Mouse (Mus musculus) liver, embryonic 11.5 days (tissue): ENCODE measurements at regions not wholly inside any gene's neighbourhood (a gene's known extent, or its start where the extent isn't known, plus 50 kb on each side); places are given as distances from the start of the nearest gene placed in this dataset.

Experiments
- ATAC-seq: fragments of 200-750 bp; cut with Nextera tagmentation; replicated peaks from 2 replicates; pipeline ENCODE4 v1.8.0; 2017; ENCODE audit warnings: moderate number of reproducible peaks, mild to moderate bottlenecking, moderate TSS enrichment, moderate library complexity; ENCODE audit not compliant: low FRiP score
- DNase-seq: peaks from one replicate; pipeline ENCODE4 v3.0.0-alpha.2; 2017; ENCODE audit warnings: low spot score
- H3K27ac ChIP-seq: fragments of 300-500 bp; sonication (generic); 2 replicates; pipeline ENCODE4 v1.5.1; 2014; ENCODE audit warnings: mild to moderate bottlenecking, low read depth, low read length, control low read depth
- H3K27me3 ChIP-seq: fragments of 300-500 bp; sonication (generic); replicated peaks from 2 replicates; pipeline ENCODE4 v1.6.1; 2014; ENCODE audit warnings: low read length, mixed read lengths; ENCODE audit not compliant: control insufficient read depth, insufficient read depth
- H3K36me3 ChIP-seq: fragments of 300-500 bp; sonication (generic); 2 replicates; pipeline ENCODE4 v1.6.1; 2014; ENCODE audit warnings: mild to moderate bottlenecking, low read length, moderate library complexity, mixed read lengths; ENCODE audit not compliant: control insufficient read depth, insufficient read depth
- H3K4me1 ChIP-seq: fragments of 300-500 bp; sonication (generic); replicated peaks from 2 replicates; pipeline ENCODE4 v1.6.1; 2014; ENCODE audit warnings: low read length, mixed read lengths; ENCODE audit not compliant: control insufficient read depth, insufficient read depth
- H3K4me2 ChIP-seq: fragments of 300-500 bp; sonication (generic); 2 replicates; pipeline ENCODE4 v1.6.1; 2014; ENCODE audit warnings: mild to moderate bottlenecking, control low read depth, moderate library complexity
- H3K4me3 ChIP-seq: fragments of 300-500 bp; sonication (generic); 2 replicates; pipeline ENCODE4 v1.5.1; 2014; ENCODE audit warnings: low read depth, low read length, control low read depth
- H3K9ac ChIP-seq: fragments of 300-500 bp; sonication (generic); 2 replicates; pipeline ENCODE4 v1.6.1; 2014; ENCODE audit warnings: low read depth, low read length, control low read depth
- H3K9me3 ChIP-seq: fragments of 300-500 bp; sonication (generic); 2 replicates; pipeline ENCODE4 v1.6.1; 2016; ENCODE audit warnings: low read length, inconsistent platforms, mixed read lengths; ENCODE audit not compliant: control insufficient read depth
- WGBS: fragments of 180-500 bp; shearing (Covaris S2); extraction: QIAGEN DNeasy Blood & Tissue Kit; methylation state at CpG from one replicate; pipeline ENCODE4 v1.1.7; 2014; 5-methylcytosine and 5-hydroxymethylcytosine counted together

GRCm38 (mm10) chrX:142534780-142535179, 144.4 kb upstream of the Acsl4 start:
- Histone ChIP-seq H3K27ac (no peak overlapping the region), H3K27me3 (no peaks in the 10 kb centered on the region), H3K9ac (no peak overlapping the region), H3K4me2 (no peak overlapping the region), H3K36me3 (no peaks in the 10 kb centered on the region), H3K4me1 (no peaks in the 10 kb centered on the region), H3K9me3 (no peaks in the 10 kb centered on the region), H3K4me3 (no peak overlapping the region)
- ATAC-seq (no peak), DNase-seq (no peak)
- WGBS, result 35% methylated on average over 8 of the region's 8 CpGs

DNA sequence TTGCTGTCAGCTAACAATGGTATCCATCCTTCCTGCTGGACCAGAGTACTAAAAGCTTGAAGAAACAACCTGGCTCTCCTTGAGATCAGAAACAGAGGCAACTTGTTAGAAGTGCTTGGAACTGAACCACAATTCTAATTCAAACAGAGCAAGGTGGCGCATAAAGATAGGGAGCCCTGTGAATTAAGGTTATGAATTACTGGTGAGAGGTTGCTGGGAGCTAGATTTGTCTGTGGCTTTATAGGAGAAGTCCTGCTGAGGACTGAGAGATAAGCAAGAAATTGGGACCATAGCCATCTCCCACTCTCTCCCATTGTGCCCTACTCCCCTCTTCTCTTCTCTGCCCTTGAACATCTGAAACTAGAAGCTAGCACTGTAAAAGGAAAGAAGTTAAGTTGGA, 145.2 kb upstream of the Acsl4 start:
- Histone ChIP-seq H3K4me3 (no peak overlapping the region), H3K27ac (no peak overlapping the region), H3K9ac (no peak overlapping the region), H3K4me2 (no peak overlapping the region), H3K27me3 (no peaks in the 10 kb centered on the region), H3K36me3 (no peaks in the 10 kb centered on the region), H3K4me1 (no peaks in the 10 kb centered on the region), H3K9me3 (no peaks in the 10 kb centered on the region)
- WGBS, result 80% methylated on average over 1 of the region's 1 CpGs
- DNase-seq, result no peak
- no peak for ATAC-seq

- H3K4me3 ChIP-seq, result no peak overlapping the region
- H3K9me3 ChIP-seq, result no peaks in the 10 kb centered on the region
- H3K4me1 ChIP-seq, result no peaks in the 10 kb centered on the region
- no peak for ATAC-seq
- no peaks in the 10 kb centered on the region for H3K27me3 ChIP-seq
- H3K4me2 ChIP-seq, result no peak overlapping the region
- WGBS, result 65% methylated on average over 2 of the region's 2 CpGs
- no peak overlapping the region for H3K27ac ChIP-seq
- no peak for DNase-seq
- H3K9ac ChIP-seq, result no peak overlapping the region
- H3K36me3 ChIP-seq, result no peaks in the 10 kb centered on the region
Observed at GRCm38 (mm10) chrX:142535954-142536353, 145.3 kb upstream of the Tmem164 start.

- no peak overlapping the region for H3K27ac ChIP-seq
- H3K4me2 ChIP-seq, result no peak overlapping the region
- H3K4me3 ChIP-seq, result no peak overlapping the region
- H3K9ac ChIP-seq, result no peak overlapping the region
- no peaks in the 10 kb centered on the region for H3K36me3 ChIP-seq
- H3K4me1 ChIP-seq, result no peaks in the 10 kb centered on the region
- H3K27me3 ChIP-seq, result no peaks in the 10 kb centered on the region
- DNase-seq, result no peak
- WGBS, result 55% methylated on average over 5 of the region's 5 CpGs
- H3K9me3 ChIP-seq, result no peaks in the 10 kb centered on the region
- ATAC-seq, result no peak
Observed at GRCm38 (mm10) chrX:142537259-142537963, 143.8 kb upstream of the Tmem164 start.

DNA sequence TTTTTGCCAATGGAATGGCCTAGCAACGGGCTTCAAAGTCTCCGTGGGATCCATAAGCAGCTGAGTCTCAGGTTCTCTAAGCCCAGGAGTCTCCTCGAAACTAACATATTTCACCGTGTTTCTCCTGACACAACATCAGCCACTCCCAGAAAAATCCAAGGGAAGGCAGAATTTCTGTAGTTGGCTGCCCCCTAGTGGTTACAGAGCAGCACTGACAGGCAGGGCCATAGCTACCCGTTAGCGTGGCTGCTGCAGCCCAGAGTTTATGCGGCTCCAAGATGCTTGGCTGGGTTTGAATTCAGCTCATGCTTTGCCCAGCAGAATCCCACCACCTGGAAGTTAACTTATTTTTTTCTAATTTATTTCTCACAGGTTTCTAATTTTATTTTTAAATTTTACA, 140.9 kb upstream of the Tmem164 start:
- WGBS, result 21% methylated on average over 7 of the region's 7 CpGs
- peaks cover 7% of the 10 kb centered on the region; the same call in 1 of the 2 replicates for H3K27me3 ChIP-seq
- ATAC-seq (no peak), DNase-seq (no peak)
- H3K27ac ChIP-seq, result no peak overlapping the region
- H3K9ac ChIP-seq, result no peak overlapping the region
- no peaks in the 10 kb centered on the region for H3K36me3 ChIP-seq
- H3K9me3 ChIP-seq, result no peaks in the 10 kb centered on the region
- H3K4me3 ChIP-seq, result no peak overlapping the region
- H3K4me2 ChIP-seq, result no peak overlapping the region
- H3K4me1 ChIP-seq, result no peaks in the 10 kb centered on the region

- no peak overlapping the region for H3K4me3 ChIP-seq
- H3K4me1 ChIP-seq, result no peaks in the 10 kb centered on the region
- WGBS, result 78% methylated on average over 4 of the region's 4 CpGs
- H3K9me3 ChIP-seq, result no peaks in the 10 kb centered on the region
- no peaks in the 10 kb centered on the region for H3K36me3 ChIP-seq
- no peak for DNase-seq
- H3K27me3 ChIP-seq, result no peaks in the 10 kb centered on the region
- no peak for ATAC-seq
- no peak overlapping the region for H3K27ac ChIP-seq
- H3K9ac ChIP-seq, result no peak overlapping the region
- H3K4me2 ChIP-seq, result no peak overlapping the region
Observed at GRCm38 (mm10) chrX:142552196-142552595, 129.0 kb upstream of the Tmem164 start.

DNA sequence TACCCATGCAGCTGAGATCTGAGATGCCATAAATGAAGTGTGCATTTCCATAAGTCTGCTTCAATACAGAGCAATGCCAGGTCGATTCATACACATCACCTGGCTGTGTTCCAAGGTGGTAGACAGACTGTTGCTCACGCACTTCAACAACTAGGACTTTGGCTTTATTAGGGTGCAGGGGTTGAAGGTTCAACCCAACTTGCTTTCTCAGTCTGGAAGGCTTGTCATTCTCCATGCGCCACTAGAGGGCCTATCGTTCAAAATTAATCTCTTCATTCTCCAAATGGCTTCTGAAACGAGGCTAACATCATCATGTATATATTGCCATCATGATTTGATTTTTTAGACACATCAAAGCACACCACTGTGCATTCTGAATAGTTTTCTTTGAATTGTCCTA, 127.0 kb upstream of the Tmem164 start:
- Histone ChIP-seq H3K9me3 (no peaks in the 10 kb centered on the region), H3K4me1 (no peaks in the 10 kb centered on the region), H3K9ac (no peak overlapping the region), H3K27me3 (no peaks in the 10 kb centered on the region), H3K4me2 (no peak overlapping the region), H3K27ac (no peak overlapping the region), H3K36me3 (no peaks in the 10 kb centered on the region), H3K4me3 (no peak overlapping the region)
- DNase-seq (no peak), ATAC-seq (no peak)
- WGBS, result 17% methylated on average over 5 of the region's 5 CpGs

DNA sequence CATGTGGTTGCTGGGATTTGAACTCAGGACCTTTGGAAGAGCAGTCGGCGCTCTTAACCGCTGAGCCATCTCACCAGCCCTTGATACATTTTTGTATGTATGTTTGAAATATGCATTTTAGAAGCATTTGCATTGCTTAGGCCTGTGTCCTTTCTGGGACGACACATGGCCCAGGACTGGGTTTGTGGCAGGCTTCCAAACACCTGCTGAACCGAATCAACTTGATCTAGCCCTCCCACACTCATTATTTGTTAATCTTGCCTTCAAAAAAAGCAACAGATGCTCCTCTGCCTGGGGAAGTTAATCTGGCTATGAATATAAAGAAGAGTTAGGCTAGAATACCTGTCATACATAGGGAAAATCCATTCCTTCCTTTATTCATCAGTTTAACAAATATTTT, 123.7 kb upstream of the Tmem164 start:
- H3K9ac ChIP-seq, result no peak overlapping the region
- ATAC-seq (no peak), DNase-seq (no peak)
- H3K4me2 ChIP-seq, result no peak overlapping the region
- WGBS, result 77% methylated on average over 5 of the region's 5 CpGs
- no peak overlapping the region for H3K4me3 ChIP-seq
- no peaks in the 10 kb centered on the region for H3K27me3 ChIP-seq
- H3K9me3 ChIP-seq, result no peaks in the 10 kb centered on the region
- H3K4me1 ChIP-seq, result peaks cover 5% of the 10 kb centered on the region; the same call in 1 of the 2 replicates
- H3K27ac ChIP-seq, result no peak overlapping the region
- no peaks in the 10 kb centered on the region for H3K36me3 ChIP-seq

- ATAC-seq, result no peak
- WGBS, result 64% methylated on average over 2 of the region's 2 CpGs
- Histone ChIP-seq H3K27me3 (no peaks in the 10 kb centered on the region), H3K9ac (no peak overlapping the region), H3K9me3 (no peaks in the 10 kb centered on the region), H3K27ac (no peak overlapping the region), H3K4me3 (no peak overlapping the region), H3K4me2 (no peak overlapping the region), H3K36me3 (no peaks in the 10 kb centered on the region), H3K4me1 (peaks cover 5% of the 10 kb centered on the region; the same call in 1 of the 2 replicates)
- no peak for DNase-seq
Observed at GRCm38 (mm10) chrX:142560209-142560912, 120.8 kb upstream of the Tmem164 start.
